Mouse (Mus musculus) ovary, adult 2 months (tissue): ENCODE data around the gene Cdk5rap3. TPM values are rescaled to one million over a fixed set of nuclear protein-coding genes. Genes with fewer than 3 reads are reported as not detected.

ENCODE experiments used
- polyA plus RNA-seq: library from polyadenylated mRNA; depleted of rRNA; stranded (reverse); fragments of >200 nt; gene quantifications from 2 replicates; pipeline ENCODE4 v1.2.3, GENCODE M21; 2012; rRNA removed

Gene Cdk5rap3
- 60.2 and 65.7 TPM in 2 replicates for polyA plus RNA-seq

DNA sequence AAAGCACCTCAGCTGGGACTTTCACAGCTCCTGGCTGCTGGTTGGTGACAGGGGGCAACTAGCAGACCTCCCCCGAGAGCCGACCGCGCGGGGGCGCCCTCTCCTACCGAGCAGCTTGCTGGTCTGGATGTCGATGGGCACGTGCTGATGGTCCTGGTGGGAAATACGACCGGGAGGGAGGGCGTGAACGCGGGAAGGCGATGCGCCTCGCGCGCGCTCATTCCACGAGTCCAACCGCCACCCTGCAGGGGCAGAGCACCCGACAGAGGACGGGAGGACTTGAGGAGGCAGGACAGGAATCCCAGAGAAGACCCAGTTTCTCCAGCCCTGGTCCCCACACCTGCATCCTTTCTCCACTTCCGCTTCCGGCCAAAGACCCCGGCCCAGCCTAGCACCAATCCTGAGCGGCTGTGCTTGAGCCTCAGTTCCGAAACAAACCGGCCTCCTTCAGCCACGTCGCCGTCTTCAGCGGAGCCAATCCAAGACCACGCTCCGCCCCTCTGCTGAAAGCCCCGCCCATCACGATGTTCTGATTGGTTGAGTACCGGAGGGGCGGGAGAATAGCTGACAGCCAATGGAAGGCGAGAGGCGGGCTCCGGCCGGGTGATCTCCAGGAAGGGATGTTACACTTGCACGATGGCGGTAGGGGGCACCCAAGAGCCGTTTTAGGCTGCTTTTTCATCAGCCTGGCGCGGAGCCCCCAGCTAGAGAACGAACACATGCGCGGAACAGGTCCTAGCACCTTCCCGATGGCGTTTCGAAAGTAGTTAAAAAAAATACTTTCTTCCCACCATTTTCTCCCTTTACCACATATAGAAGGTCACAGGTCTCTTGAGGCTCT is at the start of gene Cdk5rap3:
Gene Cdk5rap3 (minus strand): TSS at position 453 of the 841 bp plus-strand sequence.

GRCm38 (mm10) chr11:96943746-96944304 is 27.5 kb upstream of the Cdk5rap3 start, which contains the start of gene Pnpo:
TSS of gene Pnpo (minus strand) at chr11:96943986.

DNA sequence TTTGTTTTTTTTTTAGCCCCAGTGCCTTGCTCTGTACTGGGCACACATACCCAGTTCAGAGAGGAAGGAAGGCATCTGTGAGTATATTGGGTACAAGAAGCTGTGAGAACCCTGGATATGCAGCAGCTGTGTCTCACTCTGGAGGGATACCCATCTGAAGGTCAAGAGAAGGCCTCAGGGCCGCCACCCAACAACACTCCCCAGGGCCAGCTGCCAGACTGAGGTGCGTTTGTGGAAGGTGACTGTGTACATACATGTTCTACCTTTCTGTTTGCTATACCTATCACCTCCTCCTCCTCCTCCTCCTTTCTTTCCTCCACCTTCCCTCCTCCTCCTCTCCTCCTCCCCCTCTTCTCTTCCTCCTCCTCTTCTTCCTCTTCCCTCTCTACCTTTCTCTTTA is 11.8 kb upstream of the Cdk5rap3 start, which contains the start of gene Prr15l:
Gene Prr15l (plus strand): TSS at position 17 of the 400 bp plus-strand sequence.

Other genes starting within 250 kb of the Cdk5rap3 start
- 18.7 and 19.7 TPM in 2 replicates for gene Snx11, start 138.9 kb downstream of the Cdk5rap3 start, polyA plus RNA-seq
- 33.3 and 47.5 TPM in 2 replicates for gene Cbx1, start 127.4 kb downstream of the Cdk5rap3 start, polyA plus RNA-seq
- gene Nfe2l1, start 86.5 kb downstream of the Cdk5rap3 start, polyA plus RNA-seq: 227 and 361 TPM in 2 replicates
- gene Copz2, start 66.6 kb downstream of the Cdk5rap3 start, polyA plus RNA-seq: 41.8 and 93.3 TPM in 2 replicates
- gene Prr15l, start 11.6 kb upstream of the Cdk5rap3 start, polyA plus RNA-seq: 10.8 and 20.4 TPM in 2 replicates
- gene Pnpo, start 27.5 kb upstream of the Cdk5rap3 start, polyA plus RNA-seq: 55.7 and 83.0 TPM in 2 replicates
- gene Sp2, start 66.5 kb upstream of the Cdk5rap3 start, polyA plus RNA-seq: 13.0 and 18.2 TPM in 2 replicates
- 0.41 and 0.48 TPM in 2 replicates for gene Sp6, start 96.9 kb upstream of the Cdk5rap3 start, polyA plus RNA-seq
- 47.9 and 54.8 TPM in 2 replicates for gene Scrn2, start 113.4 kb upstream of the Cdk5rap3 start, polyA plus RNA-seq
- gene Lrrc46, start 124.9 kb upstream of the Cdk5rap3 start, polyA plus RNA-seq: 4.8 and 4.9 TPM in 2 replicates
- 92.3 and 113 TPM in 2 replicates for gene Mrpl10, start 125.1 kb upstream of the Cdk5rap3 start, polyA plus RNA-seq
- 15.7 and 17.9 TPM in 2 replicates for gene Osbpl7, start 134.1 kb upstream of the Cdk5rap3 start, polyA plus RNA-seq
- gene Tbx21, start 198.8 kb upstream of the Cdk5rap3 start, polyA plus RNA-seq: 0.43 and 0.75 TPM in 2 replicates
- gene Tbkbp1, start 235.0 kb upstream of the Cdk5rap3 start, polyA plus RNA-seq: 30.1 and 40.3 TPM in 2 replicates